Mouse (Mus musculus) midbrain, embryonic 15.5 days (tissue): Measurements from ENCODE around the gene Mmgt1. TPM values are rescaled to one million over a fixed set of nuclear protein-coding genes. Genes with fewer than 3 reads are reported as not detected.

Experiments used
- ATAC-seq: fragments of 200-750 bp; cut with Nextera tagmentation; replicated peaks from 2 replicates; pipeline ENCODE4 v1.8.0; 2017; ENCODE audit warnings: moderate TSS enrichment
- H3K27ac ChIP-seq: fragments of 300-500 bp; sonication (generic); 2 replicates; pipeline ENCODE4 v1.5.1; 2015; ENCODE audit warnings: mild to moderate bottlenecking, inconsistent platforms
- H3K27me3 ChIP-seq: fragments of 300-500 bp; sonication (generic); replicated peaks from 2 replicates; pipeline ENCODE4 v1.6.1; 2015; ENCODE audit warnings: inconsistent platforms
- H3K36me3 ChIP-seq: fragments of 300-500 bp; sonication (generic); replicated peaks from 2 replicates; pipeline ENCODE4 v1.6.1; 2015; ENCODE audit warnings: inconsistent platforms
- H3K4me1 ChIP-seq: fragments of 300-500 bp; sonication (generic); 2 replicates; pipeline ENCODE4 v1.6.1; 2015; ENCODE audit warnings: inconsistent platforms
- H3K4me2 ChIP-seq: fragments of 300-500 bp; sonication (generic); 2 replicates; pipeline ENCODE4 v1.6.1; 2015; ENCODE audit warnings: inconsistent platforms, mild to moderate bottlenecking, moderate library complexity
- H3K4me3 ChIP-seq: fragments of 300-500 bp; sonication (generic); 2 replicates; pipeline ENCODE4 v1.5.1; 2015; ENCODE audit warnings: mild to moderate bottlenecking, inconsistent platforms
- H3K9ac ChIP-seq: fragments of 300-500 bp; sonication (generic); 2 replicates; pipeline ENCODE4 v1.6.1; 2015; ENCODE audit warnings: mild to moderate bottlenecking, inconsistent platforms
- H3K9me3 ChIP-seq: fragments of 300-500 bp; sonication (generic); 2 replicates; pipeline ENCODE4 v1.6.1; 2016; ENCODE audit warnings: inconsistent platforms
- WGBS: fragments of 180-500 bp; shearing (Covaris S2); methylation state at CpG from one replicate; pipeline ENCODE4 v1.1.7; 2015; ENCODE audit warnings: mixed read lengths; 5-methylcytosine and 5-hydroxymethylcytosine counted together
- microRNA-seq: library from miRNA; unstranded; fragments of <30 nt; microRNA quantifications from one replicate; pipeline ENCODE4, GENCODE M21; 2016
- polyA plus RNA-seq: library from polyadenylated mRNA; unstranded; fragments of >200 nt; fragmentation: Nextera tagmentation; extraction: Ambion mirVana; gene quantifications from 2 replicates; pipeline ENCODE4 v1.2.1, GENCODE M21; 2015

Mmgt1 gene
- polyA plus RNA-seq, 1 experiment from 2014 or later = 57.9 TPM

DNA sequence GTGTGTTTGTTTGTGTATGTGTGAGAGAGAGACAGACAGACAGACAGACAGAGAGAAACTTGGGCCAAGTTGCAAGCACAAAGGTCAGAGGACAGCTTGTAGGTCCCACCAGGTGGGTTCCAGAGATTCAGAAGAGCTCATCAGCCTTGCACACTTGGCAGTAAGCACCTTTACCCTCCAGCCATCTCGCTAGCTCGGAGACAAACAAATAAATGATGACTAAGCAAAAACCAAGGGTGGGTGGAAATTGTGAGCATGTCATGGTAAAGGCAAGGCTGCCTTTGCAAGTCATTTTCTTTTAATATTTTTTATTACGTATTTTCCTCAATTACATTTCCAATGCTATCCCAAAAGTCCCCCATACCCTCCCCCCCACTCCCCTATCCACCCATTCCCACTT lies 44.3 kb downstream of the Mmgt1 start:
- no peak overlapping the region for H3K9ac ChIP-seq
- H3K9me3 ChIP-seq = 0 out of 2 replicates have a peak, but pooled peaks cover 2% of the 10 kb centered on the region
- H3K36me3 ChIP-seq = no peaks in the 10 kb centered on the region
- H3K27me3 ChIP-seq = no peaks in the 10 kb centered on the region
- no peak overlapping the region for H3K27ac ChIP-seq
- no peak overlapping the region for H3K4me3 ChIP-seq
- H3K4me1 ChIP-seq = no peaks in the 10 kb centered on the region
- no peak for ATAC-seq
- WGBS = 92% methylated on average over 3 of the region's 3 CpGs
- H3K4me2 ChIP-seq = no peak overlapping the region

DNA sequence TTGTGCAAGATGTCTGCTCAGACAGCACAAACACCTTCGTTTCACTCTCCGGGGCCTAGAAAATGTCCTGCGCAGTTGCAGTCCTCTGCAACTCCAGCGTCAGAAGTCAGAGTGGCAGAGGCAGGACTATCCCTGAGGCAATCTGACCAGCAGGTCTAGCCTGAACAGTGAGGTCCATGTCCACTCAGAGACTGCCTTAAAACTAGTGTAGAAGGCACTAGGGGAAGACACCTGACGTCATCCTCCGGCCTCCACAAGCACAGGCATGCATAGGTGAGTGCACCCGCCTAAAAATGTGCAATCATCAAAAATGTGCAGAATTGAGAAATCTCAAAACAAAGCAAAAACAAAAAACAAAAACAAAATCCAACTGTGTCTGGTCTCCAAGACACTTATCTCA lies 48.4 kb downstream of the Mmgt1 start, which contains the start of gene Gm648:
Gm648 (minus strand) TSS at position 101 of the 400 bp plus-strand sequence.
- ATAC-seq = no peak
- no peak within 1 kb of the TSS for H3K4me2 ChIP-seq
- no peaks in the 10 kb centered on the region for H3K4me1 ChIP-seq
- H3K36me3 ChIP-seq = no peaks in the 10 kb centered on the region
- WGBS = 86% methylated on average over 7 of the region's 7 CpGs
- no peak within 1 kb of the TSS for H3K9ac ChIP-seq
- no peak within 1 kb of the TSS for H3K27ac ChIP-seq
- no peaks in the 10 kb centered on the region for H3K9me3 ChIP-seq
- H3K4me3 ChIP-seq = no peak within 1 kb of the TSS
- no peaks in the 10 kb centered on the region for H3K27me3 ChIP-seq

DNA sequence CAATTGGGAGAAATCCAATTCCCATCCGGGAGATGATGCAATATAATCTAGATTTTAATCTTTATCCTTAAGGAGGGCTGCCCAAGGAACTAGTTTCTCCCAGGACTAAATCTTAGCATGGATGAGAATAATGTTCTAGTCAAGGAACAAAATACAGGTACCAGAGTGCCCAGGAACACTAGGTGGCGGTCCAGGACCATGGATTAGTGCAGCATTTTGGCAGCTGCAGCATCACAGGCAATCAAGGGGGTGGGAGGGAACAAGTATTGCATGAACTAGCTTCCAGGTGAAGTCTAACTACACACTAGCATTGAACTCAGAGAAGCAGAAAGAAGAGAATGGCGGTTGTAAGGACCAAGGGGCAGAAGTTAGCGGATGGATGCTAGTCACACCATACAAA lies 60.7 kb downstream of the Mmgt1 start:
- 61% methylated on average over 4 of the region's 4 CpGs for WGBS
- no peak for ATAC-seq
- H3K9me3 ChIP-seq = no peaks in the 10 kb centered on the region
- no peak overlapping the region for H3K9ac ChIP-seq
- H3K4me1 ChIP-seq = no peaks in the 10 kb centered on the region
- H3K4me3 ChIP-seq = no peak overlapping the region
- H3K36me3 ChIP-seq = no peaks in the 10 kb centered on the region
- H3K27ac ChIP-seq = no peak overlapping the region
- H3K4me2 ChIP-seq = no peak overlapping the region
- no peaks in the 10 kb centered on the region for H3K27me3 ChIP-seq

Small RNAs within 50 kb of the gene (microRNA-seq; reads per million reads assigned to microRNA genes)
- not detected for gene Mir5116

Other genes with a start within 250 kb of the Mmgt1 start
- 41.0 and 43.5 TPM in 2 replicates for gene Smim10l2a, start 223.5 kb downstream of the Mmgt1 start, polyA plus RNA-seq
- gene Gm2174, start 150.1 kb downstream of the Mmgt1 start, polyA plus RNA-seq = 0.99 and 1.6 TPM in 2 replicates
- 19.4 and 19.9 TPM in 2 replicates for gene Ints6l, start 143.2 kb downstream of the Mmgt1 start, polyA plus RNA-seq
- gene Gm10477, start 73.3 kb downstream of the Mmgt1 start, polyA plus RNA-seq = not detected in 2 replicates
- gene Gm648, start 48.5 kb downstream of the Mmgt1 start, polyA plus RNA-seq = 0.27 TPM in 1 of 2 replicates, not detected in the other
- 68.0 and 73.9 TPM in 2 replicates for gene Slc9a6, start 11.7 kb upstream of the Mmgt1 start, polyA plus RNA-seq
- 172 and 177 TPM in 2 replicates for gene Fhl1, start 133.7 kb upstream of the Mmgt1 start, polyA plus RNA-seq
- 0.36 and 0.45 TPM in 2 replicates for gene Map7d3, start 224.3 kb upstream of the Mmgt1 start, polyA plus RNA-seq